Mouse (Mus musculus) left cerebral cortex, adult 2 months (tissue): ENCODE results near the gene Tgtp2. TPM values are rescaled to one million over a fixed set of nuclear protein-coding genes. Genes with fewer than 3 reads are reported as not detected.

ENCODE experiments used
- total RNA-seq, 2 experiments: library from RNA; stranded (reverse); gene quantifications; 2 replicates each; pipeline ENCODE4 v1.2.3; 2021

Tgtp2 gene
- total RNA-seq, 2 experiments from 2014 or later = 0.50 TPM; not detected in 1

Other genes with a start within 250 kb of the Tgtp2 start
- gene Trim41, start 246.9 kb downstream of the Tgtp2 start, total RNA-seq = 10 to 100 TPM; 61.7 to 67.7 TPM
- gene Trim7, start 238.1 kb downstream of the Tgtp2 start, total RNA-seq = 1 to 10 TPM; 2.4 to 3.3 TPM
- 1 to 10 TPM; 1.1 to 2.6 TPM for gene Gm12184, start 237.6 kb downstream of the Tgtp2 start, total RNA-seq
- gene Irgm1, start 192.5 kb downstream of the Tgtp2 start, total RNA-seq = 1 to 10 TPM; 5.5 to 5.6 TPM
- under 1 TPM; 0.18 to 0.33 TPM for gene Gm5431, start 162.0 kb downstream of the Tgtp2 start, total RNA-seq
- gene Psme2b, start 118.0 kb downstream of the Tgtp2 start, total RNA-seq = 1 to 10 TPM in 1 of 2 experiments, not detected in 1; 1.5 TPM
- not detected for gene Olfr56, start 85.3 kb downstream of the Tgtp2 start, total RNA-seq
- gene 9930111J21Rik1, start 84.8 kb downstream of the Tgtp2 start, total RNA-seq = 1 to 10 TPM in 1 of 2 experiments, under 1 TPM in 1; 0.87 to 1.1 TPM
- gene Gm12185, start 72.0 kb downstream of the Tgtp2 start, total RNA-seq = under 1 TPM; 0.21 to 0.27 TPM
- under 1 TPM in 1 of 2 experiments, not detected in 1; 0.84 TPM for gene Tgtp1, start 70.0 kb downstream of the Tgtp2 start, total RNA-seq
- gene 9930111J21Rik2, start 13.0 kb downstream of the Tgtp2 start, total RNA-seq = 1 to 10 TPM; 1.6 to 1.8 TPM
- gene Ifi47, start 12.4 kb upstream of the Tgtp2 start, total RNA-seq = under 1 TPM; 0.45 to 0.68 TPM
- not detected for gene Olfr1396, start 50.7 kb upstream of the Tgtp2 start, total RNA-seq
- not detected for gene Olfr1395, start 78.1 kb upstream of the Tgtp2 start, total RNA-seq
- not detected for gene Olfr1394, start 90.2 kb upstream of the Tgtp2 start, total RNA-seq
- not detected for gene Btnl9, start 123.0 kb upstream of the Tgtp2 start, total RNA-seq
- 10 to 100 TPM; 53.1 to 58.1 TPM for gene Zfp62, start 139.1 kb upstream of the Tgtp2 start, total RNA-seq
- 10 to 100 TPM; 64.4 to 77.0 TPM for gene Mgat1, start 180.0 kb upstream of the Tgtp2 start, total RNA-seq
- gene Olfr1393, start 214.1 kb upstream of the Tgtp2 start, total RNA-seq = under 1 TPM; 0.11 to 0.33 TPM
- gene Olfr1392, start 221.1 kb upstream of the Tgtp2 start, total RNA-seq = not detected
- not detected for gene Olfr10, start 240.5 kb upstream of the Tgtp2 start, total RNA-seq